In genomic region chr19:10747718-10748117, GRCm38 (mm10) we compare ENCODE assay signal across 12 mouse cellular contexts. TPM values are rescaled to one million over a fixed set of nuclear protein-coding genes. Genes with fewer than 3 reads are reported as not detected.
A peak's percentile ranks its signal among the peaks of the same experiment; 100 is the strongest.
DNase-seq lines count a peak whose midpoint lies in the region; ATAC-seq and TF ChIP-seq lines count a peak whose summit lies in the region.
"Had no signal": no experiment of that assay in that cellular context is flagged by ENCODE, and none has a peak within 500 bp of the region (broad histone marks: within the 10 kb centered on the region; RNA-seq: fewer than 3 reads in every experiment).

No protein-coding gene starts in this region.

- no peaks in the 10 kb centered on the region for H3K36me3 ChIP-seq in midbrain, embryonic 11.5 days (ENCODE audit: control insufficient read depth, insufficient read depth, low read length)
- no peaks in the 10 kb centered on the region for H3K36me3 ChIP-seq in midbrain, postnatal 0 days (ENCODE audit: insufficient read depth, low read length)
- H3K36me3 ChIP-seq in myocyte (ENCODE audit: control insufficient read depth, insufficient read depth), result no peaks in the 10 kb centered on the region
- no peaks in the 10 kb centered on the region for H3K36me3 ChIP-seq in intestine, embryonic 16.5 days (ENCODE audit: control insufficient read depth, insufficient read depth, low read length)
- H3K36me3 ChIP-seq: embryonic facial prominence, embryonic 12.5 days had no signal

- H3K4me1 ChIP-seq in midbrain, embryonic 11.5 days (ENCODE audit: control insufficient read depth, insufficient read depth, low read length), result no peaks in the 10 kb centered on the region; the same call in 1 of the 2 replicates
- no peaks in the 10 kb centered on the region for H3K4me1 ChIP-seq in midbrain, postnatal 0 days (ENCODE audit: insufficient read depth, low read length)
- no peaks in the 10 kb centered on the region for H3K4me1 ChIP-seq in intestine, embryonic 16.5 days (ENCODE audit: control insufficient read depth, insufficient read depth, low read length)
- H3K4me1 ChIP-seq: embryonic facial prominence, embryonic 12.5 days had no signal

- no peak for TF ChIP-seq CTCF in midbrain, postnatal 0 days (IDR thresholded peaks at IDR 0.05)

- no peaks in the 10 kb centered on the region for H3K79me2 ChIP-seq in myocyte (ENCODE audit: control insufficient read depth, insufficient read depth)

- WGBS in midbrain, embryonic 11.5 days, result 84% methylated on average over 6 of the region's 6 CpGs
- 88% methylated on average over 6 of the region's 6 CpGs for WGBS in midbrain, postnatal 0 days
- 65% methylated on average over 6 of the region's 6 CpGs for WGBS in intestine, embryonic 16.5 days

- H3K9ac ChIP-seq in midbrain, embryonic 11.5 days (ENCODE audit: low read length), result no peak overlapping the region
- H3K9ac ChIP-seq in midbrain, postnatal 0 days (replicated peaks; ENCODE audit: low read length, poor library complexity, severe bottlenecking), result no peak overlapping the region
- no peak overlapping the region for H3K9ac ChIP-seq in intestine, embryonic 16.5 days (ENCODE audit: low read depth, low read length)
- H3K9ac ChIP-seq: embryonic facial prominence, embryonic 12.5 days had no signal

- H3K27me3 ChIP-seq in midbrain, embryonic 11.5 days (ENCODE audit: control insufficient read depth, insufficient read depth, low read length), result no peaks in the 10 kb centered on the region
- no peaks in the 10 kb centered on the region for H3K27me3 ChIP-seq in midbrain, postnatal 0 days (ENCODE audit: insufficient read depth, low read length)
- no peaks in the 10 kb centered on the region for H3K27me3 ChIP-seq in myocyte (ENCODE audit: control insufficient read depth, insufficient read depth, insufficient read length)
- H3K27me3 ChIP-seq in intestine, embryonic 16.5 days (replicated peaks; ENCODE audit: control insufficient read depth, insufficient read depth, low read length), result no peaks in the 10 kb centered on the region
- H3K27me3 ChIP-seq: embryonic facial prominence, embryonic 12.5 days had no signal

- no peak for ATAC-seq in midbrain, embryonic 11.5 days (ENCODE audit: low FRiP score)
- ATAC-seq in midbrain, postnatal 0 days (ENCODE audit: low FRiP score), result no peak
- ATAC-seq in activated CD4-positive, CD25-positive, alpha-beta regulatory T cell, adult 4 months, result peak; percentile 80
- no peak for ATAC-seq in intestine, embryonic 16.5 days

- H3K4me2 ChIP-seq in midbrain, embryonic 11.5 days, result no peak overlapping the region
- no peak overlapping the region for H3K4me2 ChIP-seq in midbrain, postnatal 0 days (ENCODE audit: low read depth, low read length, poor library complexity, severe bottlenecking)
- no peak overlapping the region for H3K4me2 ChIP-seq in myocyte (ENCODE audit: low read depth)
- H3K4me2 ChIP-seq in intestine, embryonic 16.5 days (ENCODE audit: low read depth, low read length), result no peak overlapping the region
- H3K4me2 ChIP-seq: embryonic facial prominence, embryonic 12.5 days had no signal

- H3K27ac ChIP-seq in midbrain, embryonic 11.5 days (ENCODE audit: low read depth, low read length), result no peak overlapping the region
- H3K27ac ChIP-seq in midbrain, postnatal 0 days (ENCODE audit: low read depth, low read length), result no peak overlapping the region
- no peak overlapping the region for H3K27ac ChIP-seq in intestine, embryonic 16.5 days (ENCODE audit: low read length)
- H3K27ac ChIP-seq: embryonic facial prominence, embryonic 12.5 days; kidney, postnatal 0 days had no signal

- H3ac ChIP-seq in myocyte (ENCODE audit: control insufficient read depth, insufficient read length), result no peak overlapping the region

- peak; percentile 17 for DNase-seq in adrenal gland, adult 8-10 months
- DNase-seq in adrenal gland, adult 18-20 months (ENCODE audit: low spot score in 2 of 2), result no peak
- DNase-seq in midbrain, embryonic 11.5 days (ENCODE audit: low spot score, missing footprints), result peak; percentile 39
- no peak for DNase-seq in midbrain, postnatal 0 days (ENCODE audit: low spot score)
- no peak for DNase-seq in embryo, embryonic 10 days (ENCODE audit: low spot score)
- DNase-seq: cerebellum, postnatal 25 days; heart, postnatal 10 days had no signal

- no peaks in the 10 kb centered on the region for H3K9me3 ChIP-seq in midbrain, embryonic 11.5 days (ENCODE audit: control insufficient read depth, low read length)
- no peaks in the 10 kb centered on the region for H3K9me3 ChIP-seq in midbrain, postnatal 0 days (ENCODE audit: low read length)
- H3K9me3 ChIP-seq in intestine, embryonic 16.5 days (ENCODE audit: control insufficient read depth, low read length), result no peaks in the 10 kb centered on the region
- H3K9me3 ChIP-seq: embryonic facial prominence, embryonic 12.5 days had no signal

- no peak for TF ChIP-seq POLR2A in myocyte (IDR thresholded peaks at IDR 0.05; ENCODE audit: insufficient read length, low read depth)

- H3K4me3 ChIP-seq in midbrain, embryonic 11.5 days (ENCODE audit: low read depth, low read length), result no peak overlapping the region
- no peak overlapping the region for H3K4me3 ChIP-seq in midbrain, postnatal 0 days (ENCODE audit: low read depth, low read length)
- H3K4me3 ChIP-seq in myocyte, result no peak overlapping the region
- H3K4me3 ChIP-seq in intestine, embryonic 16.5 days (ENCODE audit: low read length), result no peak overlapping the region
- H3K4me3 ChIP-seq: embryonic facial prominence, embryonic 12.5 days had no signal

TF ChIP-seq in myocyte, 11 proteins besides CTCF, POLR2A, EP300 and RAD21:
- TF ChIP-seq E2F4 (IDR thresholded peaks at IDR 0.05; ENCODE audit: insufficient read depth) (no peak), POLR2AphosphoS2 (IDR thresholded peaks at IDR 0.05; ENCODE audit: insufficient read length, low read depth) (no peak), TCF3 (IDR thresholded peaks at IDR 0.05; ENCODE audit: insufficient read length, low read depth) (no peak), USF1 (IDR thresholded peaks at IDR 0.05; ENCODE audit: low read depth) (peak; percentile 5)

RNA-seq across cellular contexts. Expression of gene Cd5, which starts 8.9 kb away (rescaled TPM):
- under 1 TPM in 2 of 4 experiments, not detected in 2; 0.12 to 0.27 TPM for total RNA-seq in adrenal gland, adult 8-10 months (2022)
- under 1 TPM in 1 of 2 experiments, not detected in 1; 0.38 TPM for total RNA-seq in adrenal gland, adult 18-20 months (2021)
- polyA plus RNA-seq in midbrain, embryonic 11.5 days (2014; fragmentation: Nextera tagmentation; extraction: Ambion mirVana), result 0.08 and 0.22 TPM in 2 replicates
- total RNA-seq in midbrain, postnatal 0 days (2014; rRNA removed), result 0.55 and 0.85 TPM in 2 replicates
- polyA plus RNA-seq in midbrain, postnatal 0 days (2015; fragmentation: Nextera tagmentation; extraction: Ambion mirVana), result 0.50 and 0.53 TPM in 2 replicates
- 100 to 1,000 TPM; 406 to 482 TPM for polyA plus RNA-seq in activated CD4-positive, CD25-positive, alpha-beta regulatory T cell, adult 4 months (2017; shearing (Covaris generic))
- polyA plus RNA-seq in myocyte (2012; fragmentation: generic; extraction: Trizol), result not detected
- 0.17 TPM in 1 of 2 replicates, not detected in the other for polyA plus RNA-seq in intestine, embryonic 16.5 days (2015; fragmentation: Nextera tagmentation; extraction: Ambion mirVana)

RNA-seq across cellular contexts. Expression of gene Vps37c, which starts 59.2 kb away (rescaled TPM):
- total RNA-seq in adrenal gland, adult 8-10 months (2022), result 10 to 100 TPM; 24.3 to 40.8 (median 25.3) TPM
- 10 to 100 TPM; 19.3 to 26.8 TPM for total RNA-seq in adrenal gland, adult 18-20 months (2021)
- 23.1 and 26.0 TPM in 2 replicates for polyA plus RNA-seq in midbrain, embryonic 11.5 days (2014; fragmentation: Nextera tagmentation; extraction: Ambion mirVana)
- total RNA-seq in midbrain, postnatal 0 days (2014; rRNA removed), result 17.5 and 22.4 TPM in 2 replicates
- polyA plus RNA-seq in midbrain, postnatal 0 days (2015; fragmentation: Nextera tagmentation; extraction: Ambion mirVana), result 22.9 and 28.0 TPM in 2 replicates
- 10 to 100 TPM; 11.1 to 13.2 TPM for polyA plus RNA-seq in activated CD4-positive, CD25-positive, alpha-beta regulatory T cell, adult 4 months (2017; shearing (Covaris generic))
- polyA plus RNA-seq in myocyte (2012; fragmentation: generic; extraction: Trizol), result 30.2 TPM
- 36.2 and 37.6 TPM in 2 replicates for polyA plus RNA-seq in intestine, embryonic 16.5 days (2015; fragmentation: Nextera tagmentation; extraction: Ambion mirVana)

Comparison
In these comparisons a context has a peak if more than half of its experiments do, and no peak if none do; other contexts are left out.
1. DNase-seq: peak in adrenal gland, adult 8-10 months (single experiment) and midbrain, embryonic 11.5 days (single experiment); none in adrenal gland, adult 18-20 months (0 of 2), midbrain, postnatal 0 days (single experiment) and embryo, embryonic 10 days (single experiment).
2. RNA of gene Cd5, which starts 8.9 kb away (polyA plus RNA-seq): 406 to 482 TPM in activated CD4-positive, CD25-positive, alpha-beta regulatory T cell, adult 4 months; 0.50 to 0.53 TPM in midbrain, postnatal 0 days, 0.08 to 0.22 TPM in midbrain, embryonic 11.5 days, 0.17 TPM in intestine, embryonic 16.5 days and not detected in myocyte (single experiment); every median in the first group is over 100 times any median in the second.